Mouse (Mus musculus) neural tube, embryonic 15.5 days (tissue): ENCODE measurements around the gene Kifap3. TPM values are rescaled to one million over a fixed set of nuclear protein-coding genes. Genes with fewer than 3 reads are reported as not detected.
"Not testable (repeated sequence)": the region's sequence is repeated elsewhere in the genome, so short reads cannot be mapped to it uniquely, and the experiment has no call there.

Source experiments
- ATAC-seq: fragments of 200-750 bp; cut with Nextera tagmentation; 2 replicates; pipeline ENCODE4 v1.8.0; 2017; ENCODE audit warnings: mild to moderate bottlenecking, moderate TSS enrichment, moderate library complexity; ENCODE audit not compliant: low FRiP score
- H3K27ac ChIP-seq: fragments of 300-500 bp; sonication (generic); replicated peaks from 2 replicates; pipeline ENCODE4 v1.5.1; 2015; ENCODE audit warnings: mild to moderate bottlenecking, inconsistent platforms
- H3K27me3 ChIP-seq: fragments of 300-500 bp; sonication (generic); replicated peaks from 2 replicates; pipeline ENCODE4 v1.6.1; 2015; ENCODE audit warnings: inconsistent platforms
- H3K36me3 ChIP-seq: fragments of 300-500 bp; sonication (generic); 2 replicates; pipeline ENCODE4 v1.6.1; 2015; ENCODE audit warnings: inconsistent platforms
- H3K4me1 ChIP-seq: fragments of 300-500 bp; sonication (generic); 2 replicates; pipeline ENCODE4 v1.6.1; 2015; ENCODE audit warnings: inconsistent platforms
- H3K4me2 ChIP-seq: fragments of 300-500 bp; sonication (generic); 2 replicates; pipeline ENCODE4 v1.6.1; 2015; ENCODE audit warnings: inconsistent platforms, mild to moderate bottlenecking, moderate library complexity
- H3K4me3 ChIP-seq: fragments of 300-500 bp; sonication (generic); replicated peaks from 2 replicates; pipeline ENCODE4 v1.5.1; 2015; ENCODE audit warnings: mild to moderate bottlenecking, inconsistent platforms
- H3K9ac ChIP-seq: fragments of 300-500 bp; sonication (generic); replicated peaks from 2 replicates; pipeline ENCODE4 v1.6.1; 2015; ENCODE audit warnings: mild to moderate bottlenecking, inconsistent platforms
- H3K9me3 ChIP-seq: fragments of 300-500 bp; sonication (generic); replicated peaks from 2 replicates; pipeline ENCODE4 v1.6.1; 2016; ENCODE audit warnings: inconsistent platforms
- WGBS: fragments of 180-500 bp; shearing (Covaris S2); methylation state at CpG from one replicate; pipeline ENCODE4 v1.1.7; 2015; ENCODE audit warnings: mixed read lengths; 5-methylcytosine and 5-hydroxymethylcytosine counted together
- polyA plus RNA-seq: library from polyadenylated mRNA; unstranded; fragments of >200 nt; fragmentation: Nextera tagmentation; extraction: Ambion mirVana; gene quantifications from 2 replicates; pipeline ENCODE4 v1.2.1, GENCODE M21; 2015

The Kifap3 gene
- polyA plus RNA-seq, 1 experiment from 2014 or later = 131 TPM

DNA sequence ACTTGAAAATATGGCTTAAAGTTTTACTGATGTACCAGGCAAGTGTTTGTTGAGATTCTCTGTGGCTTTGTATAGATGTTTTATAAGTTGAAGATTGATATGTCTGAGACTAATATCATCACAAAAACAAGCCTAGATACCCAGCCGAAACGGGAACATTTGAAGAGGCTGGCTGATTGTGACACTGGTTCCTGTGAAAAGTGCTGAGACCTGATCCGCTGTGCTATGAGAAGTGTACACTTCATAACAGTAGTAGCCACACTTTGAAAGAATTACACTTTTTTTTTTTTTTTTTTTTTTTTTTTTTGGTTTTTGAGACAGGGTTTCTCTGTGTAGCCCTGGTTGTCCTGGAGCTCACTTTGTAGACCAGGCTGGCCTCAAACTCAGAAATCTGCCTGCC lies 59.1 kb downstream of the Kifap3 start:
- H3K9ac ChIP-seq, H3K36me3 ChIP-seq, H3K27me3 ChIP-seq, H3K9me3 ChIP-seq, H3K27ac ChIP-seq, ATAC-seq, H3K4me3 ChIP-seq, H3K4me1 ChIP-seq, H3K4me2 ChIP-seq: not testable (repeated sequence)
- 98% methylated on average over 3 of the region's 3 CpGs for WGBS

DNA sequence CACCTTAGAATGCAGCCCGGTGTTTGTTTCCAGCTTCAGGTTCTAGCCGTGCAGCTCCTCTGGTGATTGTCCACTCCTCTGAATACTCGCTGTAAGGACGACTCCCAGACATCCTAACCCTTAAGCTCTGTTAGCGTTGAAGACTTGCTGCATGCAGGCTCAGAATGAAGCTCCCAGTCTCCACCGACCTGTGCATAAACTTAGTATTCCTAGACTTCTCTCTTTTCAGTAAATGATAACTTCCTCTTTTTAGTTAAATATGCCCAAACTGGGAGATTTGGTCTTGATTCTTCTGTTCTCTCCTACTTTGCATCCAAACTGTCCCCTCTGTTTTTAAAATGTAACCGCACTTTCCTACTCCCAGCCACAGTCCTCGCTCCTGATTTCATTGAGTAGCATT lies 61.2 kb downstream of the Kifap3 start:
- Histone ChIP-seq H3K4me2 (no peak overlapping the region), H3K27ac (no peak overlapping the region), H3K27me3 (no peaks in the 10 kb centered on the region), H3K4me3 (no peak overlapping the region), H3K4me1 (no peaks in the 10 kb centered on the region), H3K36me3 (peaks cover 3% of the 10 kb centered on the region; the same call in 1 of the 2 replicates), H3K9ac (no peak overlapping the region), H3K9me3 (no peaks in the 10 kb centered on the region)
- no peak for ATAC-seq
- WGBS = 96% methylated on average over 8 of the region's 8 CpGs

DNA sequence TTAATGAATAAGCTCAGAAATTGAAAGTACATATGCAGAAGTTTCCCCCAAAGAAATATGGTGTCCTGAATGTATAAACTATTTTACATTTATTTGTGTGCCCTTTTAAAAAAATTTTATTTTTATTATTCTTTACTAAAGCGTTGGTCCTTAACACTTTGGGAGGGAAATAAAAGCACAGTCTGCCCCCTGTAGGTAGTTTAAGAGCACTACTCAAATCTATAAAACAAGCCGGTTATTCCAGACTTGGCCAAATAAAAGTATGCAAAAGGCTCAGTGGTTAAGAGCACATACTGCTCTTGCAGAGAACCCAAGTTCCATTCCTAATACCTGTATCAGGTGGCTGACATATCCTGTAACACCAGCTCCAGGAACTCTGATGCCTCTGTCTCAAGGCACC lies 62.9 kb downstream of the Kifap3 start:
- no peak overlapping the region for H3K4me3 ChIP-seq
- no peak overlapping the region for H3K27ac ChIP-seq
- H3K36me3 ChIP-seq = peaks cover 3% of the 10 kb centered on the region; the same call in 1 of the 2 replicates
- H3K4me1 ChIP-seq = no peaks in the 10 kb centered on the region
- no peaks in the 10 kb centered on the region for H3K27me3 ChIP-seq
- 60% methylated on average over 2 of the region's 2 CpGs for WGBS
- ATAC-seq = no peak
- H3K9me3 ChIP-seq = no peaks in the 10 kb centered on the region
- no peak overlapping the region for H3K4me2 ChIP-seq
- no peak overlapping the region for H3K9ac ChIP-seq

DNA sequence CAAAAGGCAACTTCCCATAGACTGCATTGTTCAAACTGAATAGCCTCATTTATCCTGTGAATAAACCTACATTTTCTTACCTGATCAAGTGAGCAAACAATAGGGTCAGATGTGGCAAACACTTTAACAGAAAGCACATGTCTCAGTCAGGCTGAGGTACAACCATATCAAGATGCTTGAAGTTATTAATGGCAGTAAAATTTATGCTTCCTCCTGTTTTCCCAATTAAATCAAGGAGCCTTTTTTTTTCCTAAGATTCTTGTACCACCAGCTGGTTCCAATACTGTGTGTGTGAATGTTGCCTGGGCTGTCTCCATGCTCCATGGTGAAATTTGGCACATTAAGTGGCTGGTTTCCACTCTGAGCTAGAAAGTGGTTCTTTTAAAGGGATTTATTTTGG lies 64.5 kb downstream of the Kifap3 start:
- no peak overlapping the region for H3K4me2 ChIP-seq
- ATAC-seq = no peak
- H3K4me1 ChIP-seq = no peaks in the 10 kb centered on the region
- no peaks in the 10 kb centered on the region for H3K27me3 ChIP-seq
- no peak overlapping the region for H3K9ac ChIP-seq
- H3K9me3 ChIP-seq = no peaks in the 10 kb centered on the region
- no peak overlapping the region for H3K4me3 ChIP-seq
- peaks cover 7% of the 10 kb centered on the region for H3K36me3 ChIP-seq
- H3K27ac ChIP-seq = no peak overlapping the region

DNA sequence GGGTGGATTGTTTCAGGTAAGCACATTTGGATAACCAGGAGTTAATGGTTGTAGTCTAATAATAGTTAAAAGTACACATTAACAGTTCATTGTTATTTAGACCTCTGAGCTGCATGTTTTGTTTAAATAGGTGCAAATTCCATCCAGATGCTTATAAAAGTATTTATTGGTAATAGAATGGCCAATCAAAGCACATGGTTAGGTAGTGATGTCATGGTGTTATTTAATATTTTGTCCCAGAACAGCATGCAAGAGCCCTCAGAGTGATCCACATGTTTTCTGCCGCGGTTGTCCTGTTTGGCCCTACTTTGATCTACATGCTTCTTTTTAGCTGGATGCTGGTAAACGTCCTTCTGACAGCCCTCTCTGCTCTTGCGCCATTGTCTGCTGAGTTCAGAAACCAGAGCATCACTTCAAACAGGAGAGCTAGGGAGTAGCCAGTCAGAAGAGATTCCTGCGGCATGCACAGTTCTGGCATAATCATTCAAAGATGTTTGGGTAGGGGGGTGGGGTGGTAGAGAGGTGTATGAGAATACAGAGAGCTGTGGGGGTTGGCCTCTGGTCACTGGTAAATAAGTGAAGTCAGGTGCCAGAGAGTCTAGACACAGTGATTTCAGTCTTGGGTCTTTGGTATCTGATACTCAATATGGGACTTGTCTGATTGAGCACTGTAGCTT lies 73.6 kb downstream of the Kifap3 start:
- Histone ChIP-seq H3K36me3 (peaks cover 31% of the 10 kb centered on the region), H3K9me3 (no peaks in the 10 kb centered on the region), H3K4me1 (no peaks in the 10 kb centered on the region), H3K27me3 (no peaks in the 10 kb centered on the region), H3K4me3 (no peak overlapping the region), H3K9ac (no peak overlapping the region), H3K4me2 (no peak overlapping the region), H3K27ac (no peak overlapping the region)
- WGBS = 74% methylated on average over 5 of the region's 5 CpGs
- no peak for ATAC-seq

DNA sequence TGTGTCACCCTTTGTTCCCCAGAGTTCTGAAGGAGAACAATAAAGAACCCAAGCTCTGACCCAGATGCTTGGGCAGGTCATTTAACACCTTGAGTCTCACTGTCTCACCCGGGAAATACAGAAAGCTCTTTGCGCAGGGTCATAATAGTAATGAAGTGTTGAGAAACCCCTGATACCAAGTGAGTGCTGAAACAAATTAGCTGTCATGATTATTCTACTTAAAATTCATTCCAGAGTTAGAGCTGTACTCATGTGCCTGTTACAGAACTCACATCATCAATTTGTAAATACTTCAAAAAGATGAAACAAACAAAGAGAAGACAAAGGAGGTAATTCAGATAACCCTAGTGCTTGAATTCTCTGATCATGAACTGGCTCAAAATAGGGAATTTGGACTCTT lies 79.0 kb downstream of the Kifap3 start:
- no peak for ATAC-seq
- Histone ChIP-seq H3K27me3 (no peaks in the 10 kb centered on the region), H3K4me1 (no peaks in the 10 kb centered on the region), H3K9me3 (no peaks in the 10 kb centered on the region), H3K4me2 (no peak overlapping the region), H3K27ac (no peak overlapping the region), H3K36me3 (peaks cover 28% of the 10 kb centered on the region), H3K4me3 (no peak overlapping the region), H3K9ac (no peak overlapping the region)
- 86% methylated on average over 2 of the region's 2 CpGs for WGBS

DNA sequence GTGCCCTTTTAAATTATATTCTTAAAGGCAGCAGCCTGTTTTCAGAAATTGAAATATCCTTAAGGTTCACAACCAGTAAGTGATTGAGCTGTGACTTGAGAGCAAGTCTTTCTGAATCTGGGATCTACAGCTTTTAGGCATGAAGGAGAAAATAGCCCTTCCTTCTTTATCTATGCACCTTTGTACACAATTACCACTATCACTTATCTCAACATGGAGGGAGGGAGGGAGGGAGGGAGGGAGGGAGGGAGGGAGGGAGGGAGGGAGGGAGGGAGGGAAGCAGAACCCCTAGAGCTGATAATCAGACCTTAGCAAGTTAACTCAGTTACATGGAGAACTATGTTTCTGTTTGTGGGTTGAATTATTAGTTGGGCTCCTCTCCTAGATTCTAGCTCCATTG lies 82.2 kb downstream of the Kifap3 start:
- Histone ChIP-seq H3K27me3 (no peaks in the 10 kb centered on the region), H3K36me3 (peaks cover 46% of the 10 kb centered on the region), H3K9me3 (no peaks in the 10 kb centered on the region), H3K27ac (no peak overlapping the region), H3K4me1 (no peaks in the 10 kb centered on the region), H3K4me2 (no peak overlapping the region), H3K9ac (no peak overlapping the region), H3K4me3 (no peak overlapping the region)
- no peak for ATAC-seq

DNA sequence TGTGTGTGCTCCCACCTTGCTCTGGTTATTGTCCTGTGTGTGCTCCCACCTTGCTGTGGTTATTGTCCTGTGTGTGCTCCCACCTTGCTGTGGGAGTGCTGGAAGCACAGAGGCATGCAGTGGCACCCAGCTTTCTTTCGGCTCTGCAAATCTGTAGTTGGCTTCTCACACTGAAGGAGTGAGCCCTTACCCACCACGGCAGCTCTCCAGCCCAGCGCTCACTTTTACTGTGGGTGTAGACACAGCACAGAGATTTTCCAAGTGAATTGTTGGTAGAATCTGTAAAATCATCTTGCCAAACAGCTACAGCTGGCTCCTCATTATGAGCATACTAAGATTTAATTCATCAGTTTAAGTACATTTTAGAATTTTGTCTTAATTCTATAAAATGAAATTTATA lies 93.8 kb downstream of the Kifap3 start:
- Histone ChIP-seq H3K4me2 (no peak overlapping the region), H3K36me3 (peaks cover 12% of the 10 kb centered on the region; the same call in 1 of the 2 replicates), H3K27ac (no peak overlapping the region), H3K4me3 (no peak overlapping the region), H3K4me1 (no peaks in the 10 kb centered on the region), H3K9ac (no peak overlapping the region), H3K9me3 (no peaks in the 10 kb centered on the region), H3K27me3 (no peaks in the 10 kb centered on the region)
- no peak for ATAC-seq
- 94% methylated on average over 3 of the region's 3 CpGs for WGBS

DNA sequence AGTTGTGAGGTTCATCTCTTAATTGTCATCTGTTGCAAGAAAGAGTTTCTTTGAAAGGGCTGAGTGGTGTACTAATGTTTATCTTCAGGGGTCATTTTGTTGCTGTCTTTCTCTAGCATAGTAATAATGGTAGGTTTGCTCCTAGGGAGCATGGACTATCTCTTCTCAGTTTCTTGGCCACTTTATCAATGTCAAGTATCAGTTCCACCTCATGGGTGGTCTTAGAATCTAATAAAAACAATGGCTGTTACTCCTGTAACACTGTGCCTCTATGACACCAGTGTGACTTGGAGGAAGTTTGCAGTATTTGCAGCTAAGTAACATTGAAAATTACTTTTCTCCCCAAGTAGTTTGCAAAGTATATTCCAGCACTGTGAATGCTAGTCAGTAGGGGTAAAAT lies 110.2 kb downstream of the Kifap3 start:
- no peak overlapping the region for H3K9ac ChIP-seq
- H3K4me1 ChIP-seq = no peaks in the 10 kb centered on the region
- no peak overlapping the region for H3K4me3 ChIP-seq
- peaks cover 5% of the 10 kb centered on the region; the same call in 1 of the 2 replicates for H3K36me3 ChIP-seq
- no peak for ATAC-seq
- no peak overlapping the region for H3K27ac ChIP-seq
- no peaks in the 10 kb centered on the region for H3K27me3 ChIP-seq
- no peak overlapping the region for H3K4me2 ChIP-seq
- H3K9me3 ChIP-seq = no peaks in the 10 kb centered on the region

DNA sequence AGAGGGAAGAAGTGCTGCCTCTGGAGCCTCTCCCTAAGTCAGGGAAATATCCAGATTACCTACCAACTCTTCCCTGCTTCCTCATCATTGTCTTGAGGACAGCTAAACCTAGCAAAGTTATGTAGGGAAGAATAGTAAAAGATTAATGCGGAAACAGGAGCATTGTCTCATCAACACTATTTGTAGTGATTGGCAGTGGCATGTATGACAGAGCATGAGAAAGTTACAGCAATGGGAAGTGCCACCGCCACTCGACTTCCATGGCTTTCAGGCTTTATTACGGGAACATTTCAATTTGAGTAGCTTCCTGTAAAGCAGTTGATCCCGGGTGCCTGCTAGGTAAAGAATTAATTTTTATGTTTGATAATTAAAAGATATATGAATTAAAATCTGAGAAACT lies 113.9 kb downstream of the Kifap3 start:
- Histone ChIP-seq H3K9ac (no peak overlapping the region), H3K36me3 (no peaks in the 10 kb centered on the region; the same call in 1 of the 2 replicates), H3K9me3 (no peaks in the 10 kb centered on the region), H3K27ac (no peak overlapping the region), H3K27me3 (no peaks in the 10 kb centered on the region), H3K4me3 (no peak overlapping the region), H3K4me1 (no peaks in the 10 kb centered on the region), H3K4me2 (no peak overlapping the region)
- WGBS = 91% methylated on average over 5 of the region's 5 CpGs
- no peak for ATAC-seq

DNA sequence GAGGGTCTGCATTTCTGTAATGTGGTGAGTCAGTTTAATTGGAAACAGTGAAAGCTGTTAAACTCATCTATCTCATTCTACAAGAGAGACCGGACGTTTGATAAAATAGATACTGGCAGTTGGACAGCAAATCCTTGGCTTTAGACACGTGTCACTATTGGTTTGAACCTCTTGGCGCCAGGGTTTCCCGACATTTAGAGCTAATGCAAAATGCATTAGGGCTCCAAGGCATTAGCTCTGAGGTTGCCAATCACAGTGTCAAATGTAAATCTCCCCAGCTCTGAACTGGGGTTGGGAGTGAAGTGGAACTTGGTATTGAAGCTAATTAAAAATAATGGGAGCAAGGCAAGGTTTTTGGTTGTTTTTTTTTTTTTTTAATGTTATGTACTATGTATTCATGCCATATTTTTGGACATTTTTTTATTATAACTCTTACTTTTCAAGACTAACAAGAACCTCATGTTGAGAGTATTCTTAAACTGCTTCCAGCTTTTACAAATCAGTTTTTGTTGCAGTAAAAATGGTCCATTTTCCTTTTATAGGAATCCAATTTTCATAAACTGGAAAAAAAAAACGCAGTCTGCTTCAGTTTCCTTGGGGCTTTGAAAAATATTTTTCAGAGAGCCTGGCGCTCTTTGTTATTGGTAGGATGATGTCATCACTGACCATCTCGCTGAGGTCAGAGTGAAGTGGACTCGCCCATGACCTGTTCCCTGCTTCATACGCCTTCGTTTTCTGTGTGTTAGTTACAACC lies 114.6 kb downstream of the Kifap3 start:
- Histone ChIP-seq H3K4me3 (no peak overlapping the region), H3K4me2 (no peak overlapping the region), H3K9ac (no peak overlapping the region), H3K27me3 (no peaks in the 10 kb centered on the region), H3K4me1 (no peaks in the 10 kb centered on the region), H3K27ac (no peak overlapping the region), H3K36me3 (no peaks in the 10 kb centered on the region; the same call in 1 of the 2 replicates), H3K9me3 (no peaks in the 10 kb centered on the region)
- WGBS = 81% methylated on average over 11 of the region's 11 CpGs
- no peak for ATAC-seq

DNA sequence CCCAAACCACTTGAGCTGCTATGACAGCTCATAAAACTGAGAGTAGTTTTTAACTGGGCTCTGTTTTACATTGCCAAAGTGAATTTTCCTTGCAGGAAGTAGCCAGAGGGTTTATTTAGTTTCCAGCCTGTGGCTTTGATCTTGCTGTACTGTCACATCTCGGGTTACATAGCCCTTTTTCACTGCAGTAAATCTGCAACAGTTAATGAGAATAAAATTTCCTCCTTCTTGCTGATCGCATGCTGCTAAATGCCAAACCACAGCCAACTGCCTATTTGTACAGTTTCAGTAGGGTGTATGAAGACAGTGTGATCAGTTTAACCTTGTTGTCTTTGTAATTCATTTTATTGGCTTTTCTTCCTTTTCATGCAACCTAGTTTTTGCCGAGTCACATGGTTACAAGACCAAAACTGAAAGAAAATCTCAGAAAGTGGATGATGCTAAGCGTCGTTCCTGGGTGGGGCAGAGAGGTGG lies 118.9 kb downstream of the Kifap3 start:
- 70% methylated on average over 5 of the region's 5 CpGs for WGBS
- Histone ChIP-seq H3K4me1 (no peaks in the 10 kb centered on the region), H3K27ac (no peak overlapping the region), H3K27me3 (no peaks in the 10 kb centered on the region), H3K4me2 (no peak overlapping the region), H3K9ac (no peak overlapping the region), H3K4me3 (no peak overlapping the region), H3K9me3 (no peaks in the 10 kb centered on the region), H3K36me3 (peaks cover 4% of the 10 kb centered on the region; the same call in 1 of the 2 replicates)
- no peak for ATAC-seq
